Mouse (Mus musculus) heart, adult 2 months (tissue): ENCODE measurements around the gene Klhl20.

ENCODE experiments used
- CTCF ChIP-seq: fragments of 200-600 bp; IDR thresholded peaks from 2 replicates; pipeline ENCODE4 v1.8.1; 2022; ENCODE audit warnings: antibody characterized with exemption, mild to moderate bottlenecking, moderate library complexity
- EP300 ChIP-seq: fragments of 200-500 bp; IDR thresholded peaks from 2 replicates; pipeline ENCODE4 v1.6.1; 2011; ENCODE audit warnings: low read depth, low read length, control low read depth; ENCODE audit not compliant: insufficient read depth
- POLR2A ChIP-seq: fragments of 200-500 bp; IDR thresholded peaks from 2 replicates; pipeline ENCODE4 v1.6.1; 2011; ENCODE audit warnings: mild to moderate bottlenecking, low read depth, low read length, control low read depth; ENCODE audit not compliant: insufficient read depth

GRCm38 (mm10) chr1:161114591-161114990, 16.7 kb downstream of the Klhl20 start:
- TF ChIP-seq POLR2A (no peak), CTCF (no peak), EP300 (no peak)
